Mouse (Mus musculus) stomach, embryonic 14.5 days (tissue): ENCODE data around the gene Foxf1. TPM values are rescaled to one million over a fixed set of nuclear protein-coding genes. Genes with fewer than 3 reads are reported as not detected.

Experiments used
- ATAC-seq: fragments of 200-750 bp; cut with Nextera tagmentation; 2 replicates; pipeline ENCODE4 v1.8.0; 2017; ENCODE audit warnings: low read depth, moderate TSS enrichment; ENCODE audit not compliant: insufficient number of reproducible peaks, insufficient read depth, low FRiP score
- H3K27ac ChIP-seq: fragments of 300-500 bp; sonication (generic); 2 replicates; pipeline ENCODE4 v1.5.1; 2014; ENCODE audit warnings: mild to moderate bottlenecking, low read length, moderate library complexity, mixed read lengths
- H3K27me3 ChIP-seq: fragments of 300-500 bp; sonication (generic); 2 replicates; pipeline ENCODE4 v1.6.1; 2014; ENCODE audit warnings: low read length, control low read depth, mixed read lengths; ENCODE audit not compliant: control insufficient read depth, insufficient read depth
- H3K36me3 ChIP-seq: fragments of 300-500 bp; sonication (generic); 2 replicates; pipeline ENCODE4 v1.6.1; 2014; ENCODE audit warnings: mild to moderate bottlenecking, control low read depth, low read length, moderate library complexity, mixed read lengths; ENCODE audit not compliant: control insufficient read depth, insufficient read depth
- H3K4me1 ChIP-seq: fragments of 300-500 bp; sonication (generic); 2 replicates; pipeline ENCODE4 v1.6.1; 2014; ENCODE audit warnings: low read length, control low read depth, mixed read lengths; ENCODE audit not compliant: control insufficient read depth, insufficient read depth
- H3K4me2 ChIP-seq: fragments of 300-500 bp; sonication (generic); replicated peaks from 2 replicates; pipeline ENCODE4 v1.6.1; 2014; ENCODE audit warnings: low read depth, low read length, control low read depth
- H3K4me3 ChIP-seq: fragments of 300-500 bp; sonication (generic); 2 replicates; pipeline ENCODE4 v1.5.1; 2014; ENCODE audit warnings: low read depth, low read length, control low read depth
- H3K9ac ChIP-seq: fragments of 300-500 bp; sonication (generic); replicated peaks from 2 replicates; pipeline ENCODE4 v1.6.1; 2014; ENCODE audit warnings: low read depth, mild to moderate bottlenecking, control low read depth, low read length, moderate library complexity, mixed read lengths
- H3K9me3 ChIP-seq: fragments of 300-500 bp; sonication (generic); 2 replicates; pipeline ENCODE4 v1.6.1; 2016; ENCODE audit warnings: low read depth, low read length, control low read depth; ENCODE audit not compliant: control insufficient read depth
- WGBS: fragments of 180-500 bp; shearing (Covaris S2); extraction: QIAGEN DNeasy Blood & Tissue Kit; methylation state at CpG from one replicate; pipeline ENCODE4 v1.1.7; 2014; 5-methylcytosine and 5-hydroxymethylcytosine counted together
- microRNA-seq: library from miRNA; unstranded; fragments of <30 nt; microRNA quantifications from one replicate; pipeline ENCODE4, GENCODE M21; 2016
- polyA plus RNA-seq: library from polyadenylated mRNA; unstranded; fragments of >200 nt; fragmentation: Nextera tagmentation; extraction: Ambion mirVana; gene quantifications from 2 replicates; pipeline ENCODE4 v1.2.1, GENCODE M21; 2014

Gene Foxf1
- polyA plus RNA-seq, 1 experiment from 2014 or later, result 163 TPM

- no peaks in the 10 kb centered on the region for H3K36me3 ChIP-seq
- no peak overlapping the region for H3K27ac ChIP-seq
- H3K4me2 ChIP-seq, result no peak overlapping the region
- H3K9me3 ChIP-seq, result peaks cover 10% of the 10 kb centered on the region; the same call in 1 of the 2 replicates
- no peak for ATAC-seq
- no peak overlapping the region for H3K9ac ChIP-seq
- no peaks in the 10 kb centered on the region for H3K4me1 ChIP-seq
- 0 out of 2 replicates have a peak, but pooled peaks cover 7% of the 10 kb centered on the region for H3K27me3 ChIP-seq
- 84% methylated on average over 11 of the region's 11 CpGs for WGBS
- no peak overlapping the region for H3K4me3 ChIP-seq
Observed at GRCm38 (mm10) chr8:121134512-121134911, 50.3 kb downstream of the Foxf1 start.

- no peaks in the 10 kb centered on the region for H3K36me3 ChIP-seq
- H3K27me3 ChIP-seq, result no peaks in the 10 kb centered on the region
- 96% methylated on average over 6 of the region's 6 CpGs for WGBS
- H3K4me2 ChIP-seq, result no peak overlapping the region
- H3K4me3 ChIP-seq, result no peak overlapping the region
- H3K4me1 ChIP-seq, result no peaks in the 10 kb centered on the region
- no peak overlapping the region for H3K9ac ChIP-seq
- ATAC-seq, result no peak
- H3K27ac ChIP-seq, result no peak overlapping the region
- H3K9me3 ChIP-seq, result peaks cover 10% of the 10 kb centered on the region; the same call in 1 of the 2 replicates
Observed at GRCm38 (mm10) chr8:121136856-121137255, 52.7 kb downstream of the Foxf1 start.

Small RNA genes lying within 50 kb of the gene (microRNA-seq; reads per million reads assigned to microRNA genes)
- not detected for gene Gm27530

Other genes with a start within 250 kb of the Foxf1 start
- gene Mthfsd, start 24.0 kb downstream of the Foxf1 start, polyA plus RNA-seq, result 65.9 and 66.6 TPM in 2 replicates
- gene Foxc2, start 31.8 kb downstream of the Foxf1 start, polyA plus RNA-seq, result 0.20 and 0.56 TPM in 2 replicates
- gene Foxl1, start 43.6 kb downstream of the Foxf1 start, polyA plus RNA-seq, result 6.9 and 7.0 TPM in 2 replicates